Mouse (Mus musculus) ovary, postnatal 36 days (tissue): Measurements from ENCODE around the gene March5.

Experiments
- DNase-seq: peaks from one replicate; pipeline ENCODE4 v3.0.0; 2022; ENCODE audit warnings: low spot score, mixed read lengths

The March5 gene

GRCm38 (mm10) chr19:37263943-37264897, 56.9 kb downstream of the March5 start:
- DNase-seq, result peak; percentile 27

GRCm38 (mm10) chr19:37265333-37266103, 58.2 kb downstream of the March5 start:
- DNase-seq, result peak; percentile 84

GRCm38 (mm10) chr19:37269106-37269505, 61.8 kb downstream of the March5 start:
- DNase-seq, result no peak
